Mouse (Mus musculus): Measurements from ENCODE around the gene A830018L16Rik.

GRCm38 (mm10) chr1:11658061-11658625, 244.2 kb downstream of the A830018L16Rik start:
- TF ChIP-seq POLR2A (IDR thresholded peaks at IDR 0.05; ENCODE audit: extremely low read depth, insufficient read depth, low read length), result no peak
- no peak for TF ChIP-seq CTCF (IDR thresholded peaks at IDR 0.05; ENCODE audit: extremely low read depth, insufficient read depth, low read length)
